Mouse (Mus musculus) right cerebral cortex, postnatal 10 days (tissue): ENCODE measurements around the gene Qk.

Experiments used
- DNase-seq, 2 experiments: peaks; one replicate each; pipeline ENCODE4 v3.0.0; 2021; ENCODE audit warnings: low spot score in 2 of 2

The Qk gene

GRCm38 (mm10) chr17:10266207-10266606, 53.4 kb downstream of the Qk start:
- no peak for DNase-seq

GRCm38 (mm10) chr17:10251252-10251958, 68.2 kb downstream of the Qk start:
- DNase-seq: peak in 1 of 2 experiments; percentile 35

- DNase-seq: no peak
Observed at GRCm38 (mm10) chr17:10240081-10240480, 79.6 kb downstream of the Qk start.

GRCm38 (mm10) chr17:10236595-10236994, 83.1 kb downstream of the Qk start:
- no peak for DNase-seq

- DNase-seq: no peak
Observed at GRCm38 (mm10) chr17:10232406-10232805, 87.2 kb downstream of the Qk start.

GRCm38 (mm10) chr17:10227798-10228538, 91.7 kb downstream of the Qk start:
- no peak for DNase-seq

DNA sequence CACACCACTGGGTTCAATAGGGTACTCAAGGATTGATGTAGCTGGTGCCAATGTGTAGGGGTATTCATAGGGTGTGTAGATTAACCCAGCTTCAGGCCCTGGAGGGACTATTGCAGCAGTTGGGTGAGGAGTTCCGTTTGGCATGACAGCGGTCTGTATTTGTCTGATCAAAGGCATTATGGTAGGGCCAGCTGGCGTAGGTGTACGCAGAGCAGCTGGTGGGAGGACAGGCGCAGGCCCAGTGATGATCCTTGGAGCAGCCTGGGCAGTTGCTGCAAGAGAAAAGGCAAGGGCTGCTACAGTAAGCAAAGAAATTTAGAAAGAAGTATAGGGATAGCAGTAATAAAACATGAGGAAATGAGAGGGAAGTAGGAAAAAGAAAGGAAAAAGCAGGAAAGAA, 103.5 kb downstream of the Qk start:
- DNase-seq: no peak

DNA sequence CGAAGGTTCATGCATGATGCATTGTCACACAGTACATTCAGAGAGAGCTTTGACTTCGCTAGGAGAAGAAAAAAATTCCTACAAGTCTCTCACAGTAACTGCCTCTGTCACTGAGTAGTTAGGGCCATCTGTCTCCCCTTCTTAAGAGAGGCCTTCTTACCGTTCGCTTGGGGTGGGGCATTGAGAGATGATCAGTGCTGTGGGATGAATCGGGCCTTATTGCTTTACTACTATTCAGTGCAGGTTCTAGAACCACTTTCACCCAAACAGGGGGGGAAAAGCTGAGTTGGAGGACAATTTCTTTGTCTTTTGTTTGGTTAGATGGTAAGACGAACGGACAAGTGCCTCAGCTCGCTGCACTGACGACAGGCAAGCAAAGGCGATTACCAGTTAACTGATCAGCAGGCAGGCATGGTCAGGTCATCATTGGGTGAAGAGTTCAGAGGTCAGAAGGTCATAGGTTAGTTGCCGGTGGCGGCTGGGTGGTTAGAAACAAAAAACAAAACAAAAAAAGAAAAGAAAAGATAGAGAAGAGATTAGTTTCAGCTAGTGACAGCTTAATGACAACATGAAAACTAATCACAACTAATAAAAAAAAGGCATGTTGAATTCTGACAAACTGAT, 110.4 kb downstream of the Qk start:
- no peak for DNase-seq

DNA sequence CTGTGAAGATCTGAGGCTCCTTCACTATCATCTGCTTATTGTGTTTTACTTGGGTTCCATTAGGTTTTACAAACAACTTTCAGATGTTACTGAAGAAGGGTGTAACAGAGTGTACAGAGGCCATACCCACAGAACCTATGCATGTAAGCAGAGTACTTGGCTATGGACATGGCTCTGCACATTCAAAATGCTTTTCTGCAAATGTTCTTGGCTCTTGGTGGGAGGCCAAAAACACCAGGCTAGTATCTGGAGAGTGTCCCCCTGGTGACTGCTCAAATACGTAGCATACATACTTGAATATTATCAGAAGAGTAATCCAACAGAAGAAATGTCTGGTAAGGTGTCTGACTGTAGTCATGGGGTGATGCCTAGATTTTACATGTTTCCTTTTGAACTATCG, 121.0 kb downstream of the Qk start:
- no peak for DNase-seq

- no peak for DNase-seq
Observed at GRCm38 (mm10) chr17:10198231-10198630, 121.4 kb downstream of the Qk start.

DNA sequence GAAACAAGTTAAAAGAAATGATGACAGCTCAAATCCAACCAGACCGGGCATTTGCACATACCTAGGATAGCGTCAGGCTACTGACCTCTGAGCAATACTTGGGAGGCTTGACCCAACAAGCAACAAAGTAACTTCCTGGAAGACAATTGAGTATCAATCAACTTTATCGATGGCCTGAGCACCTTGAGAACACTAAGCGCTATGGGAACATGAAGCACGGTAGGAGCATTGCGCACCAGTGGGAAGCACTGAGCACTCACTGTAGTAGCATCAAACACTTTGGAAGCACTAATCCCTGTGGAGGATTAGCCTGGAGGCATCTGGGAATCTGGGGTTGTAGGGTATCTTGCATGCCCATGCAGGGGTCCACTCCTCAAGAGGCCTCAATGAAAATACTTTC, 124.0 kb downstream of the Qk start:
- DNase-seq: no peak

DNA sequence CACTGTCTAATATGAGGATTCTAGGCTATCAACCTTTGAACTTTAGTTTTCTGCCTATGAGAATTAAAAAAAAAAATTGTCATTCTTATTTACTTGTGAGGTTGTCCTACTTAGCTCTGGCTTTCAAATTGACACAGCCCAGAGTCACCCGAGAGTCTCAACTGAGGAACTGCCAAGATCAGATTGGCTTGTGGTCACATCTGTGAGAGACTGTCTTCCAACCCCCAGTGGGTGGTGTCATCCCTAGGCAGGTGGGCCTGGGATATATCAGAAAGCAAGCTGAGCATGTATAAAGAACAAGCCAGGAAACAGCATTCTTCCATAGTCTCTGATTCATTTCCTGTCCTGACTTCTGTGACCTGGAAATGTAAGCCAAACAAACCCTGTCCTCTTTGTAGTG, 128.8 kb downstream of the Qk start:
- no peak for DNase-seq

DNA sequence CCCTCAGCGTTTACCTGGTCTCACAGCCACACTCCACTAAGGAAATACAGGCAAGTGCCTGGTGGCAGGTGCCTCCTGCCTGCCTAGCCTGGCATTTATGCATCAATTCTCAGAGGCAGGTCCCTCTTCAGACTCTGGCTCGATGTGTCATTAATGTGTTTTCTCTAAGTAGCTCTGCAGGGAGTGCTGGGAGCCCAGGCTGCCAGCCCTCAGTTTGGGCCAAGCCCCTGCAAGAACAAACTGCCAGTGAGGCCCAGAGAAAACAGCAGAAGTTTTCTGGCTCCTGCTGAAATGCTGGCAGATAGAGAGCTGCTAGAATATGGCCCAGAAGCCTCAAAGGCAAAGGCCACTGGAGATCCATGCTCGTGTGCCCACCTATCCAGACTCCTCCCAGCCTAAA, 131.2 kb downstream of the Qk start:
- peak; percentile 40 to 43 for DNase-seq

GRCm38 (mm10) chr17:10187431-10188020, 132.1 kb downstream of the Qk start:
- peak in 1 of 2 experiments; percentile 25 for DNase-seq

DNA sequence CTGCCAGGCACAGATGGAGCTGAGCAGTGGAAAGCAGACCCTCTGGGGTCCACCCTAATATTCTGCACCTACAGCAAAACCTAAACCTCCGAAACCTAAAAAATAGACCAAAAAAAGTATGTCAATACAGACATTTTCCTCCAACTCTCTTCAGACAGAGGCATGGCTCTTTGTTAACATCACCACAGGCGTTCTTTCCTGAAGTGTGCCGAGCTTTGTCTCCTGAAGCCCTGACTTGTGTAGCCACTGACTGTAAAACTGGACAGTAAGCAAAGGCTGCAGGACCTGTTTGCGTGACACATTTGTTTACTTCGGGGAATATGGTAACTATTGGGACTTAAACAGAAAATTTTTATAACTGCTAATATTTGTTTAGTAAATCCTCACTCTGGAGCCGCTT, 137.9 kb downstream of the Qk start:
- DNase-seq: no peak

DNA sequence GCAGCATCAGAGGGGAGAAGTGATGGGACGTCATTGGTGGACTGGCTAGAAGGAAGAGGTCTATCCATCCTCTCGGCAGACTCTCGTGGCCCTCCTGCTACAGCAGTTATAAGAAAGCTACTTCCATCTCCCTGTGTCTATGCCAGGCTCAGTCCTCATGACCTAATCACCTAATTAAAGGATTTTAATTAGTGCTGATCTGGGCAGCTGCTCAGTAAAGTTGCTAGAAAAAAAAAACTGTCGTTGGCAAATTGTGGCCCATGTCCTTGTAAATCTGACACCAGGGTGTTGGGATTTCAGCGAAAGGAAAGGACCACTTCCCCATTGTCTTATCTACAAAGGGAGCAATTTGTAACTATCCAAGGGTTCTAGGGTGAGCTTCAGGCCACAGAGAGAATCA, 142.6 kb downstream of the Qk start:
- DNase-seq: no peak

GRCm38 (mm10) chr17:10161258-10161657, 158.4 kb downstream of the Qk start:
- DNase-seq: no peak

- no peak for DNase-seq
Observed at GRCm38 (mm10) chr17:10160415-10160814, 159.2 kb downstream of the Qk start.

DNA sequence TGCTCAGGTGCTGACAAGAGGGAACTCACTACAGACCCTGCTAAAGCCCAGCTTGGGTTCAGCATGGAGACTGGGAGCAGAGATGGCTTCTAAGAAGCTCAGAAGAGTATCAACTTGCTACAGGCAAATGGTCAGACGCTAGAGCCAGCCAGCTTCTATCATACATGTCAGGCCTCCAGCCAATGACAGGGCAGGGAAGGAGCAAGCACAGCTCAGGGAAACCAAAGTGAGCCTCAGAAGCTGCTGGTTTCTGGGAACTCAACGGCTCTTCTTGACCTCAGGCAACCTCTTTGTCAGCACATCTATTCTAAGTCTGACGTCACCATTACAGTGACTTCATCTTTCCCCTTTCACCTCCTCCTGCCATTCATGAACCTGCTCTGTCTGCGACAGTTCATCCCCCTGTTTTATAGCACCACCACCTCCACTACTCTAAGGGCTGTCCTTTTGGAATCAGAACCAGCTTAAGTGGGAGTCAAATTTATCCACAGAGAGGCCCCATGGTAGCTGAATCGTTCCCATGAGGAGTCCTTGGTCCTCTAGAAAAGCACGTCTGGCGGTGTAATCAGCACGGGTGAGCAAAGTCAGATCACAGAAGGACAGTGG, 166.7 kb downstream of the Qk start:
- no peak for DNase-seq
